Mouse (Mus musculus) limb, embryonic 12.5 days (tissue): ENCODE results near the gene Lingo2. TPM values are rescaled to one million over a fixed set of nuclear protein-coding genes. Genes with fewer than 3 reads are reported as not detected.

ENCODE experiments used
- ATAC-seq: fragments of 200-750 bp; cut with Nextera tagmentation; 2 replicates; pipeline ENCODE4 v1.8.0; 2017; ENCODE audit warnings: low read depth, moderate TSS enrichment; ENCODE audit not compliant: insufficient number of reproducible peaks, insufficient read depth, low FRiP score, low TSS enrichment
- H3K27ac ChIP-seq: fragments of 300-500 bp; sonication (generic); 2 replicates; pipeline ENCODE4 v1.5.1; 2016; ENCODE audit warnings: mild to moderate bottlenecking, moderate library complexity
- H3K27me3 ChIP-seq: fragments of 300-500 bp; sonication (generic); 2 replicates; pipeline ENCODE4 v1.6.1; 2016; ENCODE audit warnings: mild to moderate bottlenecking, moderate library complexity
- H3K36me3 ChIP-seq: fragments of 300-500 bp; sonication (generic); 2 replicates; pipeline ENCODE4 v1.6.1; 2016; ENCODE audit warnings: mild to moderate bottlenecking, moderate library complexity
- H3K4me1 ChIP-seq: fragments of 300-500 bp; sonication (generic); replicated peaks from 2 replicates; pipeline ENCODE4 v1.6.1; 2016
- H3K4me2 ChIP-seq: fragments of 300-500 bp; sonication (generic); 2 replicates; pipeline ENCODE4 v1.6.1; 2016; ENCODE audit warnings: mild to moderate bottlenecking, moderate library complexity
- H3K4me3 ChIP-seq: fragments of 300-500 bp; sonication (generic); replicated peaks from 2 replicates; pipeline ENCODE4 v1.5.1; 2016; ENCODE audit warnings: mild to moderate bottlenecking
- H3K9ac ChIP-seq: fragments of 300-500 bp; sonication (generic); replicated peaks from 2 replicates; pipeline ENCODE4 v1.6.1; 2016; ENCODE audit warnings: mild to moderate bottlenecking, moderate library complexity
- H3K9me3 ChIP-seq: fragments of 300-500 bp; sonication (generic); 2 replicates; pipeline ENCODE4 v1.6.1; 2016; ENCODE audit warnings: mild to moderate bottlenecking, moderate library complexity
- WGBS: fragments of 180-500 bp; shearing (Covaris S2); methylation state at CpG from one replicate; pipeline ENCODE4 v1.1.7; 2016; 5-methylcytosine and 5-hydroxymethylcytosine counted together
- polyA plus RNA-seq: library from polyadenylated mRNA; unstranded; fragments of >200 nt; fragmentation: Nextera tagmentation; extraction: Ambion mirVana; gene quantifications from 2 replicates; pipeline ENCODE4 v1.2.1, GENCODE M21; 2016

The Lingo2 gene
- polyA plus RNA-seq, 1 experiment from 2014 or later, result 1.4 TPM

DNA sequence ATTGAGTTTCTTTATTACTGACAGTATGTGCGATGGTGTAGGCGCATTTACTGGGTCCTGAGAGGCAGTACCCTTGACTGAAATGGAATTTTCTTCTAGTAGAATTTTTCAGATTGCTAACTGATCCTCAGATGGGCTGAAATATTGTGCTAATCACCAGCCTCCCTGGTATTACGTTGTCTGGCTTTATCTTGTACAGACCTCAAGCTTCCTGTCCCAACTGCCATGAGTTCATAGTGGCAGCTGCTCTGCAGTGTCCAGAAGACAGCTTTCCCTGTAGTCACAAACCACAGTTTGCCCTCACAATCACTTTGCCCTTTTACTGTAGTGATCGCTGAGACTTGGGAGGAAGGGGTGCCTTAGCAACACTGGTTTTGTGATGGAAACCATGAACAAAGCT is 176.5 kb downstream of the Lingo2 start:
- no peak for ATAC-seq
- Histone ChIP-seq H3K27ac (no peak overlapping the region), H3K9ac (no peak overlapping the region), H3K27me3 (no peaks in the 10 kb centered on the region), H3K4me2 (no peak overlapping the region), H3K4me1 (no peaks in the 10 kb centered on the region), H3K36me3 (no peaks in the 10 kb centered on the region), H3K9me3 (no peaks in the 10 kb centered on the region), H3K4me3 (no peak overlapping the region)
- 88% methylated on average over 4 of the region's 4 CpGs for WGBS

DNA sequence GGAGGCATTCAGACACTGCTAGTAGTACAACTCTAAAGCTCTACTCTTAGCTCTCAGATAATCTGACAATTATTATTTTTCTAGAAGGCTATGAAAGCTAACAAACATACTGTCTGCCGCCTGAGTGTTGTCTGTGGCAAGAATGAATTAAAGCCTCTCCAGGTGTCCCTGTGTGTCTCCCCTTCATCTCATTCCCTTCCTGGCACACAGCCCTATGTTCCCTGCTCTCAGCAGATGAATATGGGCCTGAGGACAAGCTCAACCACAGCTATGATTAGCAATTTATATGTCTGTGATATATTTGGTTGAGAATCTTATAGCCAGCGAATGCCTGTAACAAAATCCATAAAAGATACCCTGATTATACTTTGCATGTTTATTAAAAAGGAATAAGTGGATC is 220.9 kb downstream of the Lingo2 start:
- H3K4me1 ChIP-seq, result no peaks in the 10 kb centered on the region
- H3K36me3 ChIP-seq, result no peaks in the 10 kb centered on the region
- no peak overlapping the region for H3K4me3 ChIP-seq
- no peaks in the 10 kb centered on the region for H3K27me3 ChIP-seq
- no peak overlapping the region for H3K4me2 ChIP-seq
- H3K9me3 ChIP-seq, result no peaks in the 10 kb centered on the region
- 72% methylated on average over 2 of the region's 2 CpGs for WGBS
- ATAC-seq, result no peak
- no peak overlapping the region for H3K27ac ChIP-seq
- no peak overlapping the region for H3K9ac ChIP-seq

DNA sequence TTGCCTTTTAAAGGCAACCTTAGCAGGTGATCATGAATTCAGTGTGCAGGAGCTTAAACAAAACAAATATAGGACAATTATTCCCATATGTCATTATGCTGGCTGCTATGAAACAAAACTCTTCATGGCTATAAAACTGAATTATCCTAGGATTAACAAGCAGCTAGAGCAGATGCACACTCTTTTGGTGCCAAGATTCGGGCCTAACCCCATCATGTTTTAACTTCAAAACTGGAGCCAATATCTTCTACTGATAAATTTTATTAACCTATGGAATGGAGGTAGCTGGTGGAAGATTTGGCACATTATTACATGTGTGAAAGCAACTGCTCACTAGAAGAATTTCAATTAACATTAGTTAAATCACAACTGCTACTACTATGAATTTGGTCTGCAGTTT is 235.1 kb downstream of the Lingo2 start:
- Histone ChIP-seq H3K9me3 (no peaks in the 10 kb centered on the region), H3K9ac (no peak overlapping the region), H3K4me2 (no peak overlapping the region), H3K4me3 (no peak overlapping the region), H3K4me1 (no peaks in the 10 kb centered on the region), H3K27me3 (no peaks in the 10 kb centered on the region), H3K36me3 (no peaks in the 10 kb centered on the region), H3K27ac (no peak overlapping the region)
- WGBS, result 63% methylated on average over 1 of the region's 1 CpGs
- ATAC-seq, result no peak

DNA sequence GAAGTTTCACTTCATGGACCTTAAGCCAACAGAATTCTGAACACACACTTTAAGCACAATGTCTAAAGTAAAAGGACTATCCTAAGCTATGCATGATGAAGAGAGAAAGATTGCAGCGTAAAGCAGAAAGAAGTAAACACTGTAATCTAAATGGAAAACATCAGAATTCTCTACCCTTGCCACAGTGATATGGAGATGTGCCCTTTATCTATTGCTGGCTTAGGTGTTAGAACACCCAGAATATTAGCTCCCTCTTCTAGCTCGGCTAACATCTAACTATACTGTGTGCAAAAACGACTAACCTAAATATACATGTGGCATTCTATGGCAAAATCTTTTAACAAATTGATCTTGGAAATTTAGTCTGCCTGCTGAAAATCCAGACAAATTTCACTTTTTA is 252.7 kb downstream of the Lingo2 start:
- Histone ChIP-seq H3K9me3 (no peaks in the 10 kb centered on the region), H3K4me1 (no peaks in the 10 kb centered on the region), H3K4me2 (no peak overlapping the region), H3K4me3 (no peak overlapping the region), H3K27me3 (no peaks in the 10 kb centered on the region), H3K27ac (no peak overlapping the region), H3K9ac (no peak overlapping the region), H3K36me3 (no peaks in the 10 kb centered on the region)
- 92% methylated on average over 3 of the region's 3 CpGs for WGBS
- no peak for ATAC-seq

DNA sequence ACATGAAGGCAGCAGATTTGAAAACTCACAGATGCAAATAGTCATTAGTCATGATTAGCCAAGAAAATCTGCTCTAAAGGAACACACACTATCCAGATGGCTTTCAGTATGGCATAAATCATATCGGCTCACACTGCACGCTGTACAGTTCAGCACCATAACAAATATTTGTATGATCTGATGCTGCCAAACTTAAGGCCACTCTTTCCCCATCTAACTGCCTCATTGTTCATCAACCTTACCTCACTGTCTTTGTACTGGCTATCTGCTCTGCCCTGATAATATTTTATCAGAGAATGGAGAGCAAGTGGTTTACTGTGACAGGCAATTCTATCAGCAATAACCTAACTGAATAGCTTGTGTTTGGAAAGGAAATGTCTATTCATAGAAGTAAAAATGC is 254.7 kb downstream of the Lingo2 start:
- H3K4me2 ChIP-seq, result no peak overlapping the region
- H3K4me1 ChIP-seq, result no peaks in the 10 kb centered on the region
- no peaks in the 10 kb centered on the region for H3K9me3 ChIP-seq
- no peaks in the 10 kb centered on the region for H3K36me3 ChIP-seq
- WGBS, result 84% methylated on average over 2 of the region's 2 CpGs
- no peak overlapping the region for H3K27ac ChIP-seq
- ATAC-seq, result no peak
- H3K4me3 ChIP-seq, result no peak overlapping the region
- no peak overlapping the region for H3K9ac ChIP-seq
- H3K27me3 ChIP-seq, result no peaks in the 10 kb centered on the region

DNA sequence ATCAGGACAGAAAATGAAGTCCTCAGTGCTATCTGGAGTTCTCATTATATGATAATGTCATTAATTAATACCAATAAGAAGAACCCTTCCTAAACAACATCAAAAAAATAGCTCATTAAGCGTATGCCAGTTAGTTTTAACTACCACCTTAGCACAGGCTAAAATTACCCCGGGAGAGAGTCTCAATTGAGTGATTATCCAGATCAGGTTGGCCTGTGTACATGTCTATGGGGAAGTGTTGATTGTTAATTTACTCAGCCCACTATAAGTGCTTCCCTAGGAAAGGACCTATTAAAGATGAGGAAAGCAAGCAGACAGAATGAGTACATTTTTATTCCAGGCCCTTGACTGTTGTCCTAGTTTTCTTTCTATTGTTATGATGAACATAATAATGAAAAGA is 291.6 kb downstream of the Lingo2 start:
- no peak for ATAC-seq
- H3K27me3 ChIP-seq, result no peaks in the 10 kb centered on the region
- H3K9me3 ChIP-seq, result no peaks in the 10 kb centered on the region
- no peaks in the 10 kb centered on the region for H3K36me3 ChIP-seq
- H3K27ac ChIP-seq, result no peak overlapping the region
- no peak overlapping the region for H3K4me2 ChIP-seq
- H3K9ac ChIP-seq, result no peak overlapping the region
- 73% methylated on average over 2 of the region's 2 CpGs for WGBS
- H3K4me3 ChIP-seq, result no peak overlapping the region
- no peaks in the 10 kb centered on the region for H3K4me1 ChIP-seq

DNA sequence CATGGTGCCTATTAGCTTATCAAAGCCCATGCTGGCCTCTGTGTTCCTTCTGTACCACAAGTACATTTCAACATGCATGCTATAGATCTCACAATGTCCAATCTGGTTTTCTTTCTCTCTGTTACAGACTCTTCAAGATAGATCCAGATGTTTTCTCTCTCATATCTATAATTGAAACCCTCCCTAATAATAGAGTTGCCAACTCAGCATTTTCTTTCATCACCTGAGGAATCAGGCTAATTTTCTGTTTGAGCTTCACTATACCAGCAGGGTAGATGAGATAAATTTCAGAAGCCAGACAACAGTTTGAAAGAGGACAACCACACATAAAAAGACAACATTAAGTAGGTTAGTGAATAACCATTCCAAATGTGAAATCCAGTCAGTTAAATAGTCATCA is 303.8 kb downstream of the Lingo2 start:
- ATAC-seq, result no peak
- no peaks in the 10 kb centered on the region for H3K9me3 ChIP-seq
- H3K4me1 ChIP-seq, result no peaks in the 10 kb centered on the region
- H3K27me3 ChIP-seq, result no peaks in the 10 kb centered on the region
- H3K9ac ChIP-seq, result no peak overlapping the region
- H3K4me3 ChIP-seq, result no peak overlapping the region
- no peak overlapping the region for H3K27ac ChIP-seq
- H3K4me2 ChIP-seq, result no peak overlapping the region
- no peaks in the 10 kb centered on the region for H3K36me3 ChIP-seq

DNA sequence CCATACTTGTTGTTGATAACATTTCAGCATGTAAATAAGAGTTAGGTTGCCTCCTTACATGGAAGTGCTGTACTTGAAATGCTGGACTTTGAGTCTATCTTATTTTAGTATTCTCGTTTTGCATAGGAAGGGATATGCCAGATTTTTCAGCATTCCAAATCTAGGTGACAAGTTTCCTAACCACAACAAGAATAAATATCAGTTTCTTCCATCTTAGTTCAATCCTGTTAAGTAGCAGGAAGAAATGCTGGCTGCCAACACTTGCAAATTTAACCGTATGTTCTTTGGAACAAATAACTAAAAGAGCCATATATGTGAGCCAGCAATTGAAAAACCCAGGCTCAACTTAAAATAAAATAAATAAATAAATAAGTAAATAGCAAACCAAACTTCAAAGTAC is 315.9 kb downstream of the Lingo2 start:
- Histone ChIP-seq H3K4me3 (no peak overlapping the region), H3K4me1 (no peaks in the 10 kb centered on the region), H3K9ac (no peak overlapping the region), H3K27me3 (no peaks in the 10 kb centered on the region), H3K4me2 (no peak overlapping the region), H3K27ac (no peak overlapping the region), H3K9me3 (no peaks in the 10 kb centered on the region), H3K36me3 (no peaks in the 10 kb centered on the region)
- no peak for ATAC-seq
- WGBS, result 92% methylated on average over 2 of the region's 2 CpGs

DNA sequence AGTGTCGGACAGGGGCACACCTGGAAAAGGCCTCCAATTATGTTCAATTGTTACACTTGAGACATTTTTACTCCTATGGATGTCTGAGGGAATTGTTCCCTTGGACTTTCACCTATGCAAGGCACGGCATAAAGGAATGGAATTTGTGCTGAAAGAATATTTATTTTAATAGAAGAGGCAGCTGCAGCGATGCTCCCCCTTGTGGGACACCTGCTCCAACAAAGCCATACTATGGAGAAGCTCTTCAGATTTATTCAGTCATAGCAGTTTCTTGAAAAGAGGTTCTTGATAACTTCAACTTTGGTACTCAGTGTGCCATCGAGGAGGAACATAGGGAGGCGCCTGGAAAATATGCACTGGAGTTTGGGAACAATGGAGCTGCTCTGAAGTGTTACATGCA is 374.7 kb downstream of the Lingo2 start:
- no peak for ATAC-seq
- Histone ChIP-seq H3K4me3 (no peak overlapping the region), H3K9ac (no peak overlapping the region), H3K9me3 (no peaks in the 10 kb centered on the region), H3K4me2 (no peak overlapping the region), H3K4me1 (no peaks in the 10 kb centered on the region), H3K27me3 (no peaks in the 10 kb centered on the region), H3K36me3 (no peaks in the 10 kb centered on the region), H3K27ac (no peak overlapping the region)
- WGBS, result 80% methylated on average over 5 of the region's 5 CpGs

DNA sequence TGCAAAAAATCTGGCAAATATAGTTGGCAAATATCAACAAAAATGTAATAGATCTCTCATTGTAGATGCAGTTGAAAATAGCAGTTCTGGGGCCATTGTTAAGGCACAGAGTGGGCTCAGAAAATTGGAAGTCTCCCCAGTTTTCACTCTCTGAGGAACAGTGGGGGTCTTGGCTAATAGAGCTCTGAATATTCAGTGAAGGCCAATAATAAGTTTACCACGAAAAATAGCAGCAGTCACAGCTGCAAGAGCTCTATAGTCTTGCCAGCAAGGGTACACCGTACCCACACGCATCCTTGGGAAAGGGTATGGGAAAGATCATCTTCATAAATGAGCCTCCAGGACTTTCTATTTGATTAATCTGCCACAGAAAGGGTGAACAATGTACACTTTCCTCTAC is 375.3 kb downstream of the Lingo2 start:
- ATAC-seq, result no peak

DNA sequence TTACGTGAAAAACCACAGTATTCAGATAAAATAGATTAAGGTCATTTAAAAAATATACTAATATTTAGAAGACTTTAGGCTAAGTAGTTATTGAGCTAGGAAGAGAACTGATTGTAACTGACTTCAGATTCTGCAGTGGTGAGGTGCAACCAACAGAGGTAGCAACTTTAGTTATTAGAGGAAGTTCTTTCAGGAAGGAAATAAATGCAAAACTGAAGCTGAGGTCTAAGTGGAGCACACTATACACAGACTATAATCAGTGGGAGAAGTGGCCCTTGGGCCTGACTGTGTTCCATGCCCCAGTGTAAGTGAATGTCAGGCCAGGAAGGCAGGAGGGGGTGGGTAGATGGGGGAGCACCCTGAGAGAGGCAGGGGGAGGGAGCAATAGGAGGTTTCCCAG is 385.0 kb downstream of the Lingo2 start:
- WGBS, result 81% methylated on average over 1 of the region's 1 CpGs
- no peak overlapping the region for H3K4me2 ChIP-seq

More for the DNA sequence above, 375.3 kb downstream of the Lingo2 start:
- Histone ChIP-seq H3K4me2 (no peak overlapping the region), H3K36me3 (no peaks in the 10 kb centered on the region), H3K9ac (no peak overlapping the region), H3K27me3 (no peaks in the 10 kb centered on the region), H3K4me1 (no peaks in the 10 kb centered on the region), H3K4me3 (no peak overlapping the region), H3K9me3 (no peaks in the 10 kb centered on the region), H3K27ac (no peak overlapping the region)
- 79% methylated on average over 3 of the region's 3 CpGs for WGBS

DNA sequence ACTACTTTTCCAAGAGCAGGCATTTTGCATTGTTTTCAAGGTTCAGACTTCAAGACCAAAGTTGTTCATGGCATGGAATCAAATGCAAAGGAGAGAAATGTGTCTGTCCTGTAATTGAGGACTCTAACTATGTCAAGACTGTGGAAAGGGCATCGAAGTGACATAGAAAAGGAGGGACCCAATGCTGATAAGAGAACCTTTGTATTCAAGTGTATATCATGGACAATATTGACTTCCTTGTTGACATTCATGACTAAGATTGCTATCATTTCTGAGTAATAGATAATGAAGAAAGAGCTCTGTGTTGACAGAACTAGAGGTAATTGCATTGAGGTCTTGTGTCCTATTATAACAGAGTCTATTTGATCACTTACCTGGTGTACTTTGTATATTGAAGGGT is 390.6 kb downstream of the Lingo2 start:
- ATAC-seq, result no peak
- WGBS, result 70% methylated on average over 1 of the region's 1 CpGs
- no peaks in the 10 kb centered on the region for H3K9me3 ChIP-seq
- no peaks in the 10 kb centered on the region for H3K36me3 ChIP-seq
- no peaks in the 10 kb centered on the region for H3K4me1 ChIP-seq
- H3K27me3 ChIP-seq, result no peaks in the 10 kb centered on the region
- no peak overlapping the region for H3K9ac ChIP-seq
- H3K27ac ChIP-seq, result no peak overlapping the region
- H3K4me2 ChIP-seq, result no peak overlapping the region
- no peak overlapping the region for H3K4me3 ChIP-seq

More for the DNA sequence above, 385.0 kb downstream of the Lingo2 start:
- no peak for ATAC-seq
- Histone ChIP-seq H3K4me1 (no peaks in the 10 kb centered on the region), H3K4me3 (no peak overlapping the region), H3K9me3 (no peaks in the 10 kb centered on the region), H3K27me3 (no peaks in the 10 kb centered on the region), H3K36me3 (no peaks in the 10 kb centered on the region), H3K9ac (no peak overlapping the region), H3K27ac (no peak overlapping the region)
